Mouse (Mus musculus): ENCODE measurements at regions not wholly inside any gene's neighbourhood (a gene's known extent, or its start where the extent isn't known, plus 50 kb on each side); places are given as distances from the start of the nearest gene placed in this dataset.
A peak's percentile ranks its signal among the peaks of the same experiment; 100 is the strongest.

DNA sequence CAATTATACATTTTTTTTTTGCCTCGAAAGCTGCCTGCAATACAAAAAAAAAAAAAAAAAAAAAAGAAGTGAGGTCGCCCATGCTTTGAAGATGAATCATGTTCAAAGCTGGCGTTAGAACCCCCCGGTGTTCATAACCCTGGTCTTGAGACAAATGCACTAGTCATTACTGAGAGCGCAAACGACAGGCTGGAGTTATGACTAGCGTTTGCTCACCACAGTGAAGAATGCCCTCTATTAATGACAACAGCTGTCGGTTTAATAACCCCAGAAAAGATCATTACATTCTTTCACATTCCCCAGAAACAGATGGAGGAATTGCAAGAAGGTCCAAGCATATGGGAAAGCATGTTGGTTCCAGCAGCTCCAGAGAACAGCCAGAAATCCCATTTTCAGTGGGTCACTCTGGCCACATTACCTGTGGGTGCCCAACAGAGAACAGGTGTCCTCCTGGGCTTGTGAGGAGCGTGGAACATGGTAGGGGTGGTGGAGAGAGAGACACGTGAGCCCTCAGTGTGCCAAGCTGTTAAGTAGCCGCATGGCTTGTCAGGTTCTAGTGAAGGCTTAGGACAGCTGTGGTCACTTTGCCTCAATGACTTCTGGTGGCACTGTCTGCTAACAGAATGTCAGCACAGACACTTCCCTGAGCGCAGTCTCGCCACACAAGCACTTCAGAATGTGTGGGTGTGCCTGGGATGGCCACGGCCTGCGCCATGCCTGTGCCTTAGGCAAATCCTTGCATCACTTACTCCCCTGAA, 60.4 kb downstream of the Aipl1 start:
- DNase-seq, result no peak

DNA sequence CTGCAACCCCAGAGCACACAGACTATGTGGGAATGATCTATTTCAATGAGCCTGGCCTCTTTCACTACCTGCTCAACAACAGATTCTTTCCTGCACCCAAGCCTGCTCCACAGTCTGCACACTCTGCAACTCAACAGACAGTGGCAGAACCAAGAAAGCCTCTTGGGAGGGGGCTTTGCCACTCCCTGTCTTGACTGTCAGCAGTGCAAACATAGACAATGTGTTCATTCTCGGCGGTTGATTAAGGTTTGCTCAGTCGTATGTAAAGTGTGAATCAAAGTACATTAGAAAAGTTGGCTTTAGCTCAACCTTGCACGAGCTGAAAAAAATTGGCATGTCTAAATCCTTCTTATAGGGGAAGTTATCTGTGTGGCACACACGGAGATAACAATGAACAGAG, 66.0 kb downstream of the Aipl1 start:
- DNase-seq, result no peak

DNA sequence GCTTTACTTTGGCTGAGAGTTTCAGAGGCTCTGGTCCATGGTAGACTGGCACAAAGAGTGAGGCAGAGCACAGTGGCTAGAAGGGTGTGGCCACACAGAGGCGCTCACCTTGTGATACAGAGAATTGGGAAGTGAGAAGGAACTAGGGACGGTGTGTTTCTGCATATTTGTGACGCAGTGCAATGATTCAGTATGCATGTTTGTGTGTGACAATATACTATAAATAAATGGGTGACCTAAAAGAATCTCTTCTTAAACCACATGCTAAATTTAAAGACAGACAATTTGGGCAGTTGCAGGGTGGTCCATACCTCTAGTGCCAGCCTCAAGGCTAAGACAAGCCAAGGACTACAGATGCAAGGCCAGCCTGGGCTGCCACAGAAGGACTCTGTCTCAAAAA, 75.0 kb downstream of the Aipl1 start:
- DNase-seq, result no peak

DNA sequence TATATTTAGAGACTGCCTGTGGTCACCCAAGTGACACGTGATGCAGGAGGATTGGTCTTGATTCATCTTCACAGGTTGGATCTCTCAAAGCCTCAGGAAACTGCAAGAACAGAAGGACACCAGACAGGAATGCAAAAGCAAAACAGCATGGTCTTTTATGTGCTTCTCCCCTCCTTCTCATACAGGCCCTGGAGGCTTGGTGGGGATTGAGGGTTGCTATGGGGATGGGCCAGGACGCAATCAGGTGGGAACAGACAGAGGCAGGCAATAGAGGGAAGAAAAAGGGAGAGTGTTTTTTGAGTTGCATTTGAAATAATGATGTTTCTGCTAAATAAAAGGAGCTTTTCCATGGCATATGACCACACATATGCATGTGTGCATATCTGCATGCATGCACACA, 84.8 kb downstream of the Aipl1 start:
- DNase-seq, result no peak

DNA sequence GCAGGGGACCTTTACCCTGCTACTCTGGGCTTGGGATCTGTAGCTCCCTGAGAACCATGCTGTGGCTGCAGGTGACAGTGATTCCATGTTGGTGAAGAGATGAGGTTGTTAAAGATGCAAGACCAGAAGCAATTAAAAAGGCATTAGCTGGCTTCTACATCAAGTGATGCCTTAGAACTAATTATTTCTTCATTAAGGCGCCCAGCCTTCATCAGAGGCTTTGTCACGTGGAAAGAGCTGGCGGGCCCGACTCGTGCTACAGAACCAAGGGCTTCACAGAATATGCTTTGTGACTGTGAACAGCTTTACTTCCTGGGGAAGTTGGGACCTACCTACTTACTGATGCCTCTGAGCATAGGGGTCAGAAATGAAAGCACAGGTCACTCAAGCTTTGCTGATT, 90.1 kb downstream of the Aipl1 start:
- DNase-seq, result no peak

DNA sequence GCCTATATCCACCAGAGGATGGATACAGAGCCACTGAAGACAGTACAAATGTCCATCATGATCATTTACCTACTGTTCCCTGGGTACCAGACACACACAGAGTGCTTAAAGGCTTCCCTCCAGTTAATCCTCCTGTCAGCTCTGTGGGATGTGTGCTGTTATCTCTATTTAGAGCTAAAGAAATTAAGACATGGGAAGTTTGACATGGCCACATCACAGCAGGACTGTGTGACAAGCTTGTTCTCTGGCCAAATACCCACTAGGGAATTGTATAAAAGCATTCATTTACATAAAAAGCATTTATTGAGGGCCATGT, 92.3 kb downstream of the Aipl1 start:
- no peak for DNase-seq

DNA sequence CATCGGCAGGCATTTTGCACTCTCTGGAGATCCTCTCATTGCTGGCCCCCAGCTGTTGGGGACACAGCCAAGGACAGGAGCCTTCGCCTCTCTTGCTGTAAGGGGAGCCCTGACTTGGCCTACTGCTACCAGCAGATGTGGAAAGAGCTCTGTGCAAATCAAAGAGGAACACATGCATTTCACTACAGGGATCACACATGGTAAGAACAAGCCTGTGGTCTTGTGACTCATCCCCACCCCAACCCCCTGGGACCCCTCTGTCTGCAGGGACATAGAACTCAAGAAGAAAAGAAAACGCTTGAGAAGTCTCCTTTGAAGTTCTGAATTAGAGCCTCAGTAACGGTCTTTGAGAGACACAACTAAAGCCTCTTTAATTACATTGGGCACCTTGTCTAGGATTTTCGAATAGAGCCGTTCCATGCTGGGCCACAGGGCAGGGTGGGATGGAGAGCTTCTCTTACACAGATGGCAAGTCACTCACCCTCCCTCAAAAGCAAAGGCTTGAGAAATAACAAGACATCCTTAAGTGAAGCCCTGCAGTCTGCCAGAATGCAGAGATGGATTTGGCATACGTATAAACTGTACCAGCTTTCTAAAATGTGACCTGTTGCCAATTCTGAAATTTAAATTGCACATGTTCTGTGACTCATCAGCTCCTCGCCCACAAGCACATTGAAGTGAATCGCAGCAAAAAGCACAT, 92.8 kb downstream of the Aipl1 start:
- no peak for DNase-seq

DNA sequence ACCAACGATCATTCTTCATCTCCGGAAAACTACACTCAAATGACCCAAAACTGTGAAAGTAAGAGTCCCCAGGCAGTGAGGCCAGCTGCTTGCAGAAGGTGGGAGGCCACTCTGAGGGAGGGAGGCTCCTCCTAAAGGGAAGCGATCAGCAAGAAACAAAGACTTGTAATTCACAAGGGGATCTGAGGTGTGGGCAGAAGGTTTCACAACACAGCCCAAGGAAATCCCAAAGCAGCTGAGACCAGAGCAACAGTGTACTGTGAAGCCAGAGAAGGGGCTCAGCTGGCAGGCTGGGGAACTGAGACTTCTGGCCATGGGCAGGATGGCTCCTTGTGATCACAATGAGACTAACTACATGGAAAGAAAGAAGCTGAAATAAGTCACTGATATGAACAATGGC, 93.8 kb downstream of the Aipl1 start:
- DNase-seq, result no peak

DNA sequence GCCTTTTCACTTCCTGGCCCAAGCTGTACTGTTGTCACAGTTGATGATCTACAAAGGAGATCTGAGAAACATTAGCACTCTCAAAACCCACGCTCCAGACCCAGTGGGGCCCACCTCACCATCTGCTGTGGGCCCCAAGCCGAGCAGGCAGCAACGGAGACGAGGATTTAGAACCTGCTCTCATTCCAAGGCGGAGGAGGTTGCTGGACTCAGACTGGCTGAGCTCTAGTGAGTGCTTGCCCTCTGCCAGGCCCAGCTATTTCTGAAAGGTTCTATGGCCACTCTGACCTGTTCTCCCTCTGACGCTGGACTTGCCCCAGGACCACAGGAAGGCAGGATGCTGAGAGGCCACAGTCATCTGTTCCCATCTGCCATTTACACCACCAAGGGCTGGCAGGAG, 98.2 kb downstream of the Aipl1 start:
- no peak for DNase-seq

DNA sequence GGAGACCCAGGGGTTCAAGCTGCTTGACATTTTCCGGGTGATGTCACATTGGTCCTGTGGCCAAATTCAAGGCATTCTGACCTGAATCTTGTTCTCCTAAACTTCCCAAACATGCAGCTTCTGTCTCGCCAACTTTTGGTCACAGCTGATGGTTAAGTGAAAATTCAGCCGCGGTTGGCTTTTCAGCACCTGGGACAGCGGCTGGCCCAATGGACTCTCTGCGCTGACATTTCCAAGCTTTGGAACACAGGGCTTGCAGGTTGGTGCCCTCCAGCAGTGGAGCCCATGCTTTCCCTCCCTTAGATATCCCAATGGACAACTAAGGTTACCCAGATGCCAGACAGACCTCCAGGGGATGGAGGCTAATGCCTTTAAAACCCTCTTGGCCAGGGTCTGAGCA, 100.2 kb downstream of the Aipl1 start:
- DNase-seq, result peak in 1 of 2 experiments; percentile 3

DNA sequence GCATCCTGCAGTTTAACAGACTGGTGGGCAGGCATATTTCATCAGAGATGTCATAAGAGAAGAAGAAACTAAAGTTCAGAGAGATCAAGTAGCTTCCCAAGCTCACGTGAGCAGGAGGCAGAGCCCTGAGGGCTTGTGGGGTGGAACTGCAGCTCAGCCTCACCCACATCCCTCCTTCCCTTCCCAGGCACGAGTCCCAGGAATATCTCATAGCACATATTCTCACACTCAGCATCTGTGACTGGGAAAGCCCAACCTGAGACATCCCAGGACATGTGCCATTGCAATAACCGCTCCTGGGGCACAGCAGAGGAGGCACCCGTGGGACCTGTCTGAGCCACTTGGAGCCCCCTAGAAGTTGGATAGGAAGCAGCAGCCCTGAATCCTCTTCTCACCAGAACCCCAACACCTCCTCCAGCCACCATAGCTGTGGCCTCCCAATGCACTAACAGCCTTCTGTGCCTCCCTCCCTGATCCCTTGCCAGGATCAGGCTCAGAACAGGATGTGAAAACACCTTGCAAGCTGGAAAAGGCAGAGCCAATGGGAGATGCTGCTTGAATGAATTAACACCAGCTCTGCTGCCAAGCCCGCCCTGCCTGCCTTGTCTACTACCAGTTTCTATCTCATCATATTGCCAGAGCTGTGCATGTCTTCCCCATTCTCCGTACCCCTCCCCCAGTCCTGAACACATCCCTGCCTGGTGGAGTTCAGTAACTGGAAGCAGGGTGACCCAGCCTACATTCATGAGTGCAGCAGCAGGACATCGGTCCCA, 107.4 kb downstream of the Aipl1 start:
- no peak for DNase-seq

DNA sequence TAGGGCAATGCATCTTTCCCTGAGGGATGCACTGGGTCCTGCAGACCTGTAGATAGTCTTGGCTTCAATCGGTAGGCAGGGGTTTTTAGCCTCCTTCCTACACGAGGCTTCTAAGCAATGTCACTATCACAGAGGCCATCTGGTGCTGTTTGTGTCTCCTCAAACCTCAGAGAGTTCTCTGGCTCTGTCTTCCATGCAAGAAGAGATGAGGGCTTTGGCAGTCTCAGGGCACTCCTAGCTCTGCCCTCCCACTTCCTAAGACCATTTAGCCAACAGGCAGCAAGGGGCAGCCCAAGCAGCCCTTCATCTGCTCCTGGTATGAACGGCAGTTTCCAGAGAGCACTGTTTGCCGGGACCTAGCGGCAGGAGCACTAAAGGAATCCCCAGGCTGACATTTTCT, 122.6 kb downstream of the Aipl1 start:
- DNase-seq, result no peak

DNA sequence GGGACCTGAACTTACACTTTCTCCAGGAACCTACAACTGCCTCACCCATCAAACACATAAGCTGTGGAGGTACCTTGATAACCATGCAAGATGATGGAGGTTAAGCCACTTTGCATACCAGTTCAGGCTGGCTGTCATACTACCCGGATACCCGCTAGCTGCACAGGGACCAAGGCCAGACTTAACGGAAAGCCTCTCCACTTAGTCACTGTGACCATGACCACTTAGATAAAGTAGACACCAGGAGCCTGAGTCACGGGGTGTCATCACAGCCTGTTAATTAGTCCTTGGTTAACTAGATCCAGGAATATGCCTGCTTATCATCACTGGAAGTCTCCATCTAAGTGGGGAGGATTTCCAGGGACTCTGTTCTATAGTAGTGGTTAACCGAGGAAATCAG, 124.7 kb downstream of the Aipl1 start:
- no peak for DNase-seq

DNA sequence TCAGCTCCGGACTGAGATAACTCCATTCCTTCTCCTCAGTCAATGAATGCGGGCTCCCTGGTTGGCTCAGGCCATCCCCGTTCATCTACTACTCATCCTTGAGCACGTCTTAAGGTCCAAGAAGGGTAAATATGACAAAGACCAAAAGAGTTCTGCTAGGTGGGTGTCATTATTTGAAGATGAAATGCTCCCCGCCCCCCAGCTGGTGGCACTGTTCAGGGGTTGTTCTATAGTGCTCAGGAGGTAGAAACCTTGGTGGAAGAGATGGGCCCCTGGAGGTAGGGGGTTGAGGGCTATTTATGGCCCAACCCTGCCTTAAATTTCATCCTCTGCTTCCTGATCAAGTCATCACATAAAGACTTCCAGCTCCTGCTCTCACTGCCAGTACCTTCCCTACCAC, 126.0 kb downstream of the Aipl1 start:
- DNase-seq, result no peak

DNA sequence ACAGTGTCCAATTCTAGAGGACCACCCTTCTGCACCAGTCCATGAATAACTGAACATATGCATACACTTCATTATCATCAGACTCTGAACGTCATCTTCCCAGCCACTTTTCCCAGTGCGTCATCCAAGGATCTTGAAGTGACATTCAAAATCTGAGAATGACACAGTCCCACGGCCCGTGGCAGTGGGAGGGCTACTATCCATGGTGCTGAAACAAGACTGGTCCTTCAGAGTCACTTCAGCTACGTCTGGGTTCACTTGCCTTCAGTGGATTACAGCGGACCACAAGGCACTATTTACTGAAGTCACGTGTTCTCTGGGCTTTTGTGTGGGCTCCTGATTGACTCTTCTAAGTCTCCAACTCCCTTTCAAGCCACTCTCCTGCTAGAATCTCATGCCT, 128.7 kb downstream of the Aipl1 start:
- no peak for DNase-seq

DNA sequence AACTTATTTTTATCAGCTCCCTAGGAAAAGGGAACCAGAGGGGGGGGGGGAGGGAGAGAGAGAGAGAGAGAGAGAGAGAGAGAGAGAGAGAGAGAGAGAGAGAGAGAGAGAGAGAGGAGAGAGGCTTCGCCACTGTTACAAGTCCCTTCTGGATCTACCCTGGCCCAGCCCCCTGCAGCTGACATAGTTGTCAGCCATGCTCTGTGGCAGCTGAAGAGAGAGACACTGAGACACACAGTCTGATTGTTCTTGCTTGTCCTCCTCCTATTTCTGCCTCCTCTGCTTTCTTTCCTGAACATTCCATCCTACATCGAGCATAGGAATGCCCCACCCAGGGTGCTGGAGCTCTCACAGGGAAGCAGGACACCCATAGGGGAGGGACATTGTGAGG, 134.3 kb downstream of the Aipl1 start:
- DNase-seq, result no peak

DNA sequence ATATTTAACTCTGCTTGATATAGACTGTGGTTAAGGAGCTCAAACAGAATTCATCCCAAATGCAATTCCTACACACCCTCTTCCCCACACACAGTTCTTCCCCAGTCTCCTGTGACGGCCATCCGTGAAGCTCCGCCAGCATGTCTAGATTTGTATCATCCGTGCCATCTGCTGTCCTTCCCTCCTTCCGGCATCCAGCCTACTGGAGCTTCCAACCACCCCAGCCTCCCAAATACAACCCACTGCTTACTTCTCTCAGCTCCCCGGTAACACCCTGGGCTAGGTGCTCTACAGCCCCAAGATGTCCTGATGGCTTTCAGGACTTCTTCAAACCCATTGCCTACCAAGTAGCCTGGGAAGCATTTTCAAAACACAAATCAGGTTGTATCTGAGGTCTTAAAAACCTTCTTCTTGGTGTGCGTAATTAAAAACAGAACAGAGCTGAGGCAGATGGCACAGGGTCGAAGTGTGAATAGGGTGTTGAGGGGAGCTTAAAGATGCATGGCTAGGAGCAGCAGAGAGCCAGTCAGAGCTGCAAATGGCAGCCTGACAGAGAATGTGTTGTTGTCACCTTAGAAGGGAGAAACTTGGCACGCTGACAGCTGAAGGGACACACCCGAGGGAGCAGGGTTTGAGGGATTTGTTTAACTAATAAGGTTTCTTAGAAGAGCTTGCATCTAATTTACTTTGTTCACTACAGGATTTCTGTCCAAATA, 134.8 kb downstream of the Aipl1 start:
- DNase-seq, result no peak

DNA sequence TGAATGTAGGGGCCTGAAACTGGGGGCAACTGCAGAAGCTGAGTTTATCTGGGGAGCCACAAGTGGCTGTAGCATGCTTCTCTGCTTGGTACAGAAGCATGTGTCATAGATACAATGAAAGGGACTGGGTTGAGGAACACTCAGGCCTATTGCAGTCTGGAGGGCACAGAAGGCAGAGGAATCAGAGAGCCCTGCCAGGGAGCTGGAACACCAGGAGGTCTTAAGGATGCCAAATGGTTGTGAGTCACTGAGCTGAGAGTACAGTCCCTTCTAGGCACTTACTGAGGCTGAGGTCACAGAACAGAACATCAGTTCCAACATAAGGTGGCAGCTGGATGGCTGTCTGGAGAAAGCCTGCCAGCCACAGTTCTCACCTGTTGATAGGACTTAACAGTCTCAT, 136.5 kb downstream of the Aipl1 start:
- DNase-seq, result no peak

DNA sequence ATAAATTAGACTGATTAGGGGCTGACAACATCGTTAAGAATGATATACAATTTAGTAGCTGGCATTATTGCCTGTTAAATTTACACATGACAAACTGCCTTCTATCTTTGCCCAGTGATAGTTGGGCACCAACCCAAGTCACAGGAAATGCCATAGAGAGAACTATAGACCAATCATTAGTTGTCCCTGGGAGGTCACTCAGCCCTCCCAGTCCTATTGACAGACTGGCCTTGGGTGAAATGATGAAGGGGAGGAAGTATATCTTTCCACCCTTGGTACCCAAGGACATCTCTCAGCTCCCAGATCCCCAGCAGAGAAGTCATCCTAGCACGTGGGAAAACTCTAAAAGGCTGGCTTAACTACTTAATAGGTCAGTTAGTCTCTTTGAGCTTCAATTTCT, 139.8 kb downstream of the Aipl1 start:
- DNase-seq, result no peak

DNA sequence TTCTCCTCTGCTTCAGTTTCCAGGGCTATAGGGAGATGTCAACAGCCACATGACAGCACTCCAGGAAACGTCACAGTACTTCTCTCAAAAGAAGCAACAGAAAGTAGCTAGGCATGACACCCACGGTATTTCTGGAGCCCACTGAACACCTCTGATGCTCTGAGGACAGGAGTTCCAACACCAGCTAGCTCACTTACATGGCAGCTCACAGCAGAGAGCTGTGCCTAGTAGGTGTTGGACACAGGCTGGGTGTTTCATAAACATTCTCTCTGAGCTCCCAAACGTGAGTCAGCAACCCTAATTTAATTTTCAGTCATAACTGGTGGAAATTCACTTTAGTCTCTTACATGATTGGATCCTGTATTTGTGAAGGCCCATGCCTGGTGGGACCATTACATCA, 140.2 kb downstream of the Aipl1 start:
- no peak for DNase-seq

DNA sequence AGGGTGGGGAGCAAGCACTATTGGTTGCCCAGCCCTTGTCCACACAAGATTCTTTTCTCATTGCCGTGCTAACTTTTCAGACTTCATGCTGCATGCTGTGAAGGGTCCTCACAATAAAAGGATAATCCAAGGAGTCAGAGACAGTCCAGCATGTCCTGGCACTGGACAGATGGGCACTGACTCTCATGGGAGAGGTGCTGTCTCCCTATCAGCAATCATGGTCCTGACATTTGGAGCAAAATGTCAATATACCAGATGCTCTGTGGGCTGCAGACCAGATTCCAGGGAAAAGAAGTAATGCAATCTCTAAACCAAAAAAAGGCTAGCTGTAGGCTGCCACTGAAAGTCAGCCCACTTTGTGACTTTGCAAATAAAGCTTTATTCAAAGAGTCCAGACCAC, 141.5 kb downstream of the Wscd1 start:
- DNase-seq, result no peak

DNA sequence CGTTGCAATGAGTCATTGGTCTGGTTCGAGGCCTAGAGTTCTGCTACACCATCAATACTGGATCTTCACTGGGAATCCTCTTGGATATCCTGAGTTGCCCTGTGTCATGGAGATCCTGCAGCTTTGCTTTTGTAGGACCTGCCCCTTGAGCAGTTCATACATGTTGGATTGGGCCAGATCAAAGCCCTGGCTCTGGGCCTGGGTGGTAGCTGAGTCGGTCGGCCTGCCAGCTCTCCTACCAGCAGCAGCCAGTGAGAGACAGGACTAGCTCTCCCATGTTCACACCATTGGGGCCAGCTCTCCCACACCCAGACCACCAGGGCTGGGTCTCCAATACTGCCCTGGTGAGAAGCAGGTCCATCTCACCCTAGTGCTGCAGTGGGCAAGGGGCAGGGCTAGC, 139.4 kb downstream of the Wscd1 start:
- DNase-seq, result no peak

DNA sequence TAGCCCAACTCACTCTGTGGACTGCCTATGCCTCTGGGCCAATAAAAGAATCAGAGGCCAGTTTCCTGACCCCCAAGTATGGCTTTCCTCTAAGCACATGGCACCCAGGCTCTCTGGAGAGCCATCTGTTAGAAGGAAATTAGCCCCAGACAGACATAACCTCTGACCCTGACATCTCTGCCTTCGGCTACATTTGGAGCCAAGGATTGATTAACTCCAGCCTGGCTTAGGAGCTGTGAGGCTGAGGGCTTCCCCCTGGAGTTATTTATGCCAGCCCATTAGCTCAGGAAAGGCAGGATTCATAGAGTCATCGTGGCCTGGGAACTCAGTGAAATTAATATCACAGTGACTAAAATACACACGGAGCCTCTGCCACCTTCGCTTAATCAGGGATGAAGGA, 137.5 kb downstream of the Wscd1 start:
- no peak for DNase-seq
